Mouse (Mus musculus): ENCODE data around the gene Hmx1. TPM values are rescaled to one million over a fixed set of nuclear protein-coding genes. Genes with fewer than 3 reads are reported as not detected.
A peak's percentile ranks its signal among the peaks of the same experiment; 100 is the strongest.

Hmx1 gene
- total RNA-seq (2021), result not detected
- long read RNA-seq, experiment 1, result 0 reads
- long read RNA-seq, experiment 2, result 0 reads

GRCm38 (mm10) chr5:35388491-35389111, at the start of gene Hmx1:
TSS of gene Hmx1 (plus strand) at chr5:35389108.
- DNase-seq, result no peak
- intact Hi-C loops (cut with DNase I), result no loop called here

GRCm38 (mm10) chr5:35345084-35345483, 43.8 kb upstream of the Hmx1 start:
- DNase-seq, result no peak
- intact Hi-C loops (cut with DNase I), result loop anchor here (5.0 kb wide), 2 partner anchors 218 to 303 kb away; partner anchors contain the start of gene Hgfac

GRCm38 (mm10) chr5:35348794-35349193, 40.1 kb upstream of the Hmx1 start:
- peak; percentile 52 to 78 for DNase-seq
- intact Hi-C loops (cut with DNase I), result loop anchor here (1.0 to 5.0 kb wide), 5 partner anchors 70 to 306 kb away; partner anchors contain the start of genes Adra2c and Hgfac

GRCm38 (mm10) chr5:35357544-35358440, 31.1 kb upstream of the Hmx1 start:
- no peak for DNase-seq
- intact Hi-C loops (cut with DNase I), result no loop called here

GRCm38 (mm10) chr5:35361570-35362284, 27.2 kb upstream of the Hmx1 start:
- DNase-seq, result peak; percentile 92 to 95
- intact Hi-C loops (cut with DNase I), result loop anchor here (1.0 kb wide), 1 partner anchor 149 kb away; no protein-coding TSS in a partner anchor

GRCm38 (mm10) chr5:35366241-35367032, 22.5 kb upstream of the Hmx1 start:
- intact Hi-C loops (cut with DNase I), result no loop called here
- DNase-seq, result no peak

- intact Hi-C loops (cut with DNase I), result no loop called here
Measured at GRCm38 (mm10) chr5:35368916-35369315, 20.0 kb upstream of the Hmx1 start.

GRCm38 (mm10) chr5:35379066-35379465, 9.8 kb upstream of the Hmx1 start:
- DNase-seq, result no peak
- intact Hi-C loops (cut with DNase I), result no loop called here

More at GRCm38 (mm10) chr5:35368916-35369315, 20.0 kb upstream of the Hmx1 start:
- no peak for DNase-seq

- intact Hi-C loops (cut with DNase I), result loop anchor here (1.0 kb wide), 1 partner anchor 130 kb away; no protein-coding TSS in a partner anchor
- peak; percentile 34 to 48 for DNase-seq
Measured at GRCm38 (mm10) chr5:35379815-35380214, 9.1 kb upstream of the Hmx1 start.

- DNase-seq, result no peak
- intact Hi-C loops (cut with DNase I), result no loop called here
Measured at GRCm38 (mm10) chr5:35387834-35388490, 946 bp upstream of the Hmx1 start.

- DNase-seq, result no peak
- intact Hi-C loops (cut with DNase I), result no loop called here
Measured at GRCm38 (mm10) chr5:35389441-35389840, 533 bp downstream of the Hmx1 start.

GRCm38 (mm10) chr5:35389915-35390314, 1.0 kb downstream of the Hmx1 start:
- intact Hi-C loops (cut with DNase I), result no loop called here
- no peak for DNase-seq

- DNase-seq, result no peak
- intact Hi-C loops (cut with DNase I), result no loop called here
Measured at GRCm38 (mm10) chr5:35390848-35391655, 2.1 kb downstream of the Hmx1 start.

- intact Hi-C loops (cut with DNase I), result no loop called here
- DNase-seq, result no peak
Measured at GRCm38 (mm10) chr5:35391656-35392333, 2.9 kb downstream of the Hmx1 start.

GRCm38 (mm10) chr5:35392334-35392695, 3.4 kb downstream of the Hmx1 start:
- DNase-seq, result no peak
- intact Hi-C loops (cut with DNase I), result no loop called here

GRCm38 (mm10) chr5:35395566-35396440, 6.9 kb downstream of the Hmx1 start:
- no peak for DNase-seq
- intact Hi-C loops (cut with DNase I), result no loop called here

All from heart, postnatal 14 days (tissue).